Mouse (Mus musculus) layer of hippocampus, adult 18-20 months (tissue): ENCODE data around the gene Pced1a. TPM values are rescaled to one million over a fixed set of nuclear protein-coding genes. Genes with fewer than 3 reads are reported as not detected.

Experiments
- DNase-seq, 2 experiments: peaks; one replicate each; pipeline ENCODE4 v3.0.0; 2022; ENCODE audit warnings: low spot score in 2 of 2
- long read RNA-seq: library from polyadenylated mRNA; stranded (forward); transcript quantifications from one replicate; pipeline ENCODE4 v2.0.0, GENCODE M21; 2021
- total RNA-seq, 2 experiments: library from RNA; stranded (reverse); gene quantifications; 2 replicates each; pipeline ENCODE4 v1.2.3; 2021

Pced1a gene
- total RNA-seq = 10 to 100 TPM; 23.1 to 23.4 TPM
- long read RNA-seq, partial matches to known transcripts = 4 of 8 reads
- long read RNA-seq, other reads (novel, unspliced or antisense) = 3 of 8 reads

- DNase-seq = peak; percentile 89 to 94
Observed at GRCm38 (mm10) chr2:130424126-130424853, at the start of gene Pced1a, which contains the start of gene Vps16. Gene Pced1a, minus strand, starts transcription at chr2:130424701. Gene Vps16, plus strand, starts transcription at chr2:130424339.

DNA sequence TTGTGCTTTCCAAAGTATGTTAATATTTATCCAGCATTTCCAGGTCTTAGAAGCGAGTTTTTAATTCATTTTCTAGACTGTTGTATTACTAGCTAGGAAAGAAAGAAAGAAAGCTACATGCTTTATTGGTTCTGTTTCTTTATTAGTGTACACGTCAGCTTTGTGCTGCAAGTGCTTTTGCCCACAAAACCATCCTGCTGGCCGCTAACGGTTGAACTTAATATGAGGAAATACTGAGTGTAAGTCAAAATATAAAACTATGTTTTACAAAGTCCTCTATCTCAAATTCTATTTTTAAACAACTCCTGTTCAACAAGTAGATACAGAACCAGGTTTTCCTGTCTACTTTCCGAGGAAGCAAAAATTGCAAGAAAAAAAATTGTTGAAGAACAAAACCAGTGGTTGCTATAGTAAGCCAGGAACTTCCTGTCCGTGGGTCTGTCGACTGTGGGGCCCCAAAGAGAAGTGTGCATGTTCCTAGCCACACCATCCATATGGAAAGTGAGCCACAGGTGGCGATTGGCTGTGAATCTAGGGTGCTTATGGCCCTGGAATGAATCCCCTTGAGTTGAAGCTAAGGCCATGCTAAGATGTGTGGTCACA, 48.5 kb upstream of the Pced1a start:
- no peak for DNase-seq

DNA sequence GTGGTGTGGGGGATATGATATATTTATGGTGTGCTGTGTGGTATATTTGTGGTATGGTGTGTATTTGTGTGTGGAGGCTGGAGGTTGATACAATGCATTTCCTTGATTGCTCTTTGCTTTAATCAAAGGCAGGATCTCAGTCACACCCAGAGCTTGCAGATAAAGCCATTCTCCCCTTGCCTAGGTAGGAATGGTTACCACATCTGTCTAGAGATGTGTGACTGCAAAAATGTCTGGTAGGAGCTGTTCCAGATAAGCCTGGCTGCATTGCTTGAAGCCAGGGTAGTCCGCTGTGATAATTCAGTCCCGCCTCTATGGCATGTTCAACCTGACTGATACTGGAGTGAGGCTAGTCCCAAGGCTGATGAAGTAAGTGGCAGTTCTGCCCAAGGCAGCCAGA, 45.4 kb upstream of the Pced1a start:
- no peak for DNase-seq

DNA sequence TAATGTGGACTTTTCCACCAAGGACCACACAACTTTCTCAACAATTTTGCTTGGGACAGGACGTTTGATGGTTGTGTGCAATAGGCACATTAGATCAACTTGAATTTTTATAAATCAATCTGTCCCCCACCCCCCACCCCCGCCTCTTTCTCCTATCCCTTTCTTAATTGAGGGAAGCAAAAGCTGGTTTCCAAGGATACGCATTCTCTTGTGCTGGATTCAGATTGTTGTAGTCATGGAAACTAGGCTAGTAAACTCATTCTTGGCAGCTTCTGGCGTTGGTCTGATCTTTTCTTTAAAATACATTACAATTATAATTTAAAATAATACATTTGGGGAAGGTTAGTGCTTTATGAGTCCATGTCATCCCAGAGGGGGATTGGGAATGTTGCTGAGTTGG, 44.9 kb upstream of the Pced1a start:
- peak in 1 of 2 experiments; percentile 73 for DNase-seq

- no peak for DNase-seq
Observed at GRCm38 (mm10) chr2:130466438-130466837, 41.9 kb upstream of the Pced1a start.

DNA sequence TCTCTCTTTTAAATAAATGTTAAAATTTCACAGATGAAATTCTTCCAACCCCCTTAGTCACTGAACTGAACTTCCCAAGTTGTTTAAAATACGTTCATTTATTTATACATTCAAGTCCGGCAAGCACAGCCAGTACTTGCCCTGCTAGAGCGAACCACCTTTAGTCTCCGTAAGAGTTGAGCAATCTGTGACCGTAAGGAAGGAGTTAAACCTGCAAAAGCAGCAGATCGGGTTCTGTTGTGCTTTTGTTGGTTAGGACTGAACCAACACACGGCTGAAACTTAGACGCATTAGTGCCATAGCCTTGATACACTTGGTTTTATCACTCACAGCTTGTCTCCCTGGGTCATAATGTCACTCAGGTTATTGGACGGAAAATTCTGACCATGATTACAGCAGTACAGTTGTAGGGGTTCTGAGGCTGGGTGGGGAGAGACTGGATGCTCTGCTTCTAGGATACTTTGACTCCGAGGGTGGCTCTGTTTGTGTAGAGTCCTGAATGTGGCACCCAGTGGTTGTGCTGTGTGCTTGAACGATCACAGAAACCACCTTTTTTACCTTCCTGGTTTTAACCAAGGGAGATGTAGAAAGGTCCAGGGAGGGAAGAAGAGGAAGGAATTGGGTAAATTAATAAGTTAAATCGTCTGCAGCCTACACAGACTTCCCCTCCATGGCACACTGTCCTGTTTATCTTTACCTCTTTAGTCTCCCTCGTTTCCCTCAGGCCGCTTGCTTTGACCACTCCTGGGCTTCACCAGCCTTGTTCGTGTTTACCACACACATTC, 37.0 kb upstream of the Pced1a start:
- DNase-seq = no peak

GRCm38 (mm10) chr2:130459576-130459975, 35.1 kb upstream of the Pced1a start:
- no peak for DNase-seq

GRCm38 (mm10) chr2:130457871-130458270, 33.4 kb upstream of the Pced1a start:
- DNase-seq = no peak

DNA sequence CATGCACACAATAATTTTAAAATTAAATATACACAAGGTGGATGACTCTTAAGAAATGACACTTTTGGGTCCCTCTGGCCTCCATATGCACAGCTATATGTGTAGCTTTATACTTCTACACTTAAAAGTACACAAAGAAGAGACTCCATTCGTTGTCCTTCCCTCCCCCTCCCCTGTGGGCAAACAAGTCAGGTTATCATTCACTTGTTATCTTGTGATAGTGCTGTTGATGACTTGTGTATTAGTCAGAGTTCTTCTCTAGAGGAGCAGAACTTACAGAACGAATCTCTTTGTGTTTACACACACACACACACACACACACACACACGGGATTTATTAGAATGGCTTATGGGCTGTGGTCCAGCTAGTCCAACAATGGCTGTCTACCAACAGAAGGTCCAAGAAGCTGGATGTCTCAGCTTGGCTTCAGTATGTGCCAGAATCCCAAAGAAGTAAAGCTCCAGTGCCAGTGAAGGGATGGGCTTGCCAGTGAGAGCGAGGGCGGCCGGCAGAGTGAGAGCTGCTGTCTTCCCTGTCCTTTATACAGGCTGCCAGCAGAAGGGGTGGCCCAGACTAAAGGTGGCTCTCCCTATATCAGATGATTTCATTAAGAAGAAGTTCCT, 30.4 kb upstream of the Pced1a start:
- DNase-seq = peak in 1 of 2 experiments; percentile 63

- no peak for DNase-seq
Observed at GRCm38 (mm10) chr2:130453421-130453820, 28.9 kb upstream of the Pced1a start.

- DNase-seq = no peak
Observed at GRCm38 (mm10) chr2:130452266-130452665, 27.8 kb upstream of the Pced1a start.

DNA sequence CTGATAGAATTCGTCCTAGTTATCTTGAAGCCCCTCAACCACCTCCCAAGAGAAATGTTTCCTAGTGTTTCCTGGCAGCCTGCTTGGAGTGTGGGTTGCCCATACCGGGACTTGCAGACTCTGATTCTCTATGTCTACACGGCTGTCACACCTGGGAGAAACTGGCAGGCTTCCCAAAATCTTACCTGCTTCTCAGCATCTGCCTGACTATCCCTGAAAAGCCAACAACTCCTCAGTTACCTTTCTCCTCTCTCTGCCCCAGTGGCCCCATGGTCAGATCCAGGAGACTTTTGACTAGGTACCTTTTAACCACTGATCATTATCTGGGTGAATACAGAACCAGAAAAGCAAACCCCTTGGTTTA, 27.2 kb upstream of the Pced1a start:
- no peak for DNase-seq

GRCm38 (mm10) chr2:130451086-130451726, 26.7 kb upstream of the Pced1a start:
- DNase-seq = no peak

DNA sequence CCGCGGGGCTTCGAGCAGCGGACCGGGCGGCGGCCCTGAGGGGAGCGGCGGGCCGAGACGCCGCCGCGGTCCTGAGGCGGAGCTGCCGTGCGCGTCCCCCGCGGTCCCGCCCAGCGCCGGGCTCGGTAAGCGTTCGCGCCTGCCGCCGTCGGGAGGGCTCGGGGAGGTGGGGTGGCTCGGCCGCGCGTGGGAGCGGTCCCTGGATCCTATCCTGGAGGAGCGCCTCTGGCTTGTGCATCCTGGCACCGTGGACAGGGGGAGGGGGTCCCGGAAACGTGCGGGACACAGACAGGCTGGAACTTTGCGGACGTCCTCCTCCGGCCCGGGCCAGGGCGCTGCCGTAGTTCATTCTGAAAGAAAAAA, 25.9 kb upstream of the Pced1a start:
- peak; percentile 73 to 81 for DNase-seq

DNA sequence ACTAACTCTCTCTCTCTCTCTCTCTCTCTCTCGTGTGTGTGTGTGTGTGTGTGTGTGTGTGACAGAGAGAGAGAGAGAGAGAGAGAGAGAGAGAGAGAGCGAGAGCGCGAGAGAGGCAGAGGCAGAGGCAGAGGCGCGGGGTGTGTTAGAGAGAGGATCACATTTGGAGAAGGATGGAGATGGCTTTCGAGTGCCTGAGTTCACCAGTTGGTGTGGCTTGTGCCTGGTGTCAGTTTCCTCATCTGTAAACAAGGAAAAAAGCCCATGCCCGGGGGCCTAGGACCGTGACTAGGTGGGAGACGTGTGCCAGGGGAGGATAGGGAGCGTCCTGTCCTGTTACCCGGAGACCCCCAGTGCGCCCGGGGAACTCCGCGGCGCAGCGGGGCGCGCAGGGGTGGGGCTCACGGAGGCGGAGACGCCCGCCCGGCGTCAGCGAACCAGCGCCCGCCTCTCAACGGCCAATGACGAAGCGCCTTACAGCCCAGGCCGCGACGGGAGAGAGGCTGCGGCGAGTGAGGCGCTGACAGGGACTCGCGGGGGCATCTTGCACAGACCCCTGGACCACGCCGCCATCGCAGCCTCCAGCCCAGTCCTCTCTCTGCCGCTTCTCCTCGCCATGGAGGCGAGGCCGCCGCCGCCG, 25.4 kb upstream of the Pced1a start, which contains the start of gene Ptpra:
Ptpra (plus strand) TSS at position 485 of the 640 bp plus-strand sequence.
- DNase-seq = peak; percentile 91 to 94

GRCm38 (mm10) chr2:130449021-130449793, 24.7 kb upstream of the Pced1a start:
- no peak for DNase-seq

DNA sequence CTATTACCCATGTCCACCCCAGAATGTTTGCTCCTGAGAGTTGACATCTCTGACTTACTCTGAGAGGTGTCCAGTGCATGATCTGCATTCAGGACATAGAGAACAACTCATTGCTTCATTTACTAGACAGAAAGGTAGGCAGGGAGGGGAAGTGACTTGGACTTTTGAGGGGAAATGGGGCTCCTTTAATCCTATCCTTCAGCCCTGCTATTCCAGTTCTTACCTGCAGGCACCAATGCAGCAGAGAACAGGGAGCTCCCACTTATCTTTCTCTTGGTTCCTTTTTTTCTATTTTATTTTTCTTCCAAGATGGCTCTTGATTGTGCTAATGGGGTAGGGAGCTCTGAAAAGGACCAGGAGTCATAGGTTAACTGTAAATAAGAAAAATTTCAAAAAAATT, 23.9 kb upstream of the Pced1a start:
- no peak for DNase-seq

GRCm38 (mm10) chr2:130442162-130442561, 17.7 kb upstream of the Pced1a start:
- no peak for DNase-seq

DNA sequence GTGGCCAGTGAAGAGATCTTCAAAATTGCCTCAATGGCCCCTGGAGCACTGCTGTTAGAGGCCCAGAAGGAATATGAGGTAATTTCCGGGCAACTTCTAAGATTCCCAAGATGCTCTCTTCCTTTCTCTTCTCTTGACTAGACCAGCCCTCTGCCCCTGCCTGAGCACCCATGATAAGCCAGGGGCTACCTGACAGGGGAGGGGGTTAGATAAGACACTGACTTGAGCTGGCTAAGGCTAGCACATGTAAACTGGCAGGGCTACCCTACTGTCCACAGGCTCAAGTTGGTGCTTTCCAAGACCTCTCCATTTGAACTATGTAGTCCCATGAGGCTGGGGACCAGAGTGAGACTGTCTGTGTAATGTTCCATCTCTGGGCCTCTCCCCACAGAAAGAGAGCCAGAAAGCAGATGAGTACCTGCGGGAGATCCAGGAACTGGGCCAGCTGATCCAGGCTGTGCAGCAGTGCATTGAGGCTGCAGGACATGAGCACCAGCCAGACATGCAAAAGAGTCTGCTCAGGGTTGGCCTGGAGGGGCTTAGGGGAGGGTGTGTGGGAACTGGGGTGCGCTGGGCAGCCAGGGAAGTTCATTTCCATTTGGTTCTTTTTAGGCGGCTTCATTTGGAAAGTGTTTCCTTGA, 15.5 kb upstream of the Pced1a start:
- no peak for DNase-seq
